Mouse (Mus musculus) embryonic facial prominence, embryonic 11.5 days (tissue): ENCODE measurements around the gene Edrf1. TPM values are rescaled to one million over a fixed set of nuclear protein-coding genes. Genes with fewer than 3 reads are reported as not detected.
A peak's percentile ranks its signal among the peaks of the same experiment; 100 is the strongest.
"Not testable (repeated sequence)": the region's sequence is repeated elsewhere in the genome, so short reads cannot be mapped to it uniquely, and the experiment has no call there.

Experiments
- ATAC-seq: fragments of 200-750 bp; cut with Nextera tagmentation; replicated peaks from 2 replicates; pipeline ENCODE4 v1.8.0; 2017; ENCODE audit warnings: low read depth; ENCODE audit not compliant: insufficient number of reproducible peaks, low FRiP score, low TSS enrichment
- DNase-seq: peaks from one replicate; pipeline ENCODE4 v3.0.0-alpha.2; 2015; ENCODE audit warnings: low spot score
- H3K27ac ChIP-seq: fragments of 300-500 bp; sonication (generic); replicated peaks from 2 replicates; pipeline ENCODE4 v1.5.1; 2014; ENCODE audit warnings: mild to moderate bottlenecking, low read depth, low read length, control low read depth
- H3K27me3 ChIP-seq: fragments of 300-500 bp; sonication (generic); 2 replicates; pipeline ENCODE4 v1.6.1; 2014; ENCODE audit warnings: mild to moderate bottlenecking, low read length, moderate library complexity, mixed read lengths; ENCODE audit not compliant: control insufficient read depth, insufficient read depth
- H3K36me3 ChIP-seq: fragments of 300-500 bp; sonication (generic); replicated peaks from 2 replicates; pipeline ENCODE4 v1.6.1; 2014; ENCODE audit warnings: low read depth, mild to moderate bottlenecking, low read length, moderate library complexity, mixed read lengths; ENCODE audit not compliant: control insufficient read depth, insufficient read depth
- H3K4me1 ChIP-seq: fragments of 300-500 bp; sonication (generic); 2 replicates; pipeline ENCODE4 v1.6.1; 2014; ENCODE audit warnings: low read length, mixed read lengths; ENCODE audit not compliant: control insufficient read depth, insufficient read depth
- H3K4me2 ChIP-seq: fragments of 300-500 bp; sonication (generic); 2 replicates; pipeline ENCODE4 v1.6.1; 2014; ENCODE audit warnings: low read depth, mild to moderate bottlenecking, control low read depth, low read length, moderate library complexity
- H3K4me3 ChIP-seq: fragments of 300-500 bp; sonication (generic); 2 replicates; pipeline ENCODE4 v1.5.1; 2014; ENCODE audit warnings: low read depth, low read length, control low read depth
- H3K9ac ChIP-seq: fragments of 300-500 bp; sonication (generic); replicated peaks from 2 replicates; pipeline ENCODE4 v1.6.1; 2014; ENCODE audit warnings: mild to moderate bottlenecking, control low read depth, low read length
- H3K9me3 ChIP-seq: fragments of 300-500 bp; sonication (generic); replicated peaks from 2 replicates; pipeline ENCODE4 v1.6.1; 2016; ENCODE audit warnings: mild to moderate bottlenecking, low read length, inconsistent platforms, mixed read lengths; ENCODE audit not compliant: control insufficient read depth
- WGBS: fragments of 180-500 bp; shearing (Covaris S2); extraction: QIAGEN DNeasy Blood & Tissue Kit; methylation state at CpG from one replicate; pipeline ENCODE4 v1.1.7; 2014; 5-methylcytosine and 5-hydroxymethylcytosine counted together
- polyA plus RNA-seq: library from polyadenylated mRNA; unstranded; fragments of >200 nt; fragmentation: Nextera tagmentation; extraction: Ambion mirVana; gene quantifications from 2 replicates; pipeline ENCODE4 v1.2.1, GENCODE M21; 2014

Edrf1 gene
- polyA plus RNA-seq, 1 experiment from 2014 or later = 37.2 TPM

GRCm38 (mm10) chr7:133684701-133685100, 47.4 kb downstream of the Edrf1 start:
- no peak overlapping the region for H3K4me2 ChIP-seq
- no peaks in the 10 kb centered on the region for H3K36me3 ChIP-seq
- DNase-seq (no peak), ATAC-seq (no peak)
- H3K9ac ChIP-seq = no peak overlapping the region
- H3K27ac ChIP-seq = no peak overlapping the region
- H3K9me3 ChIP-seq = no peaks in the 10 kb centered on the region
- H3K27me3 ChIP-seq = no peaks in the 10 kb centered on the region
- H3K4me3 ChIP-seq = no peak overlapping the region
- no peaks in the 10 kb centered on the region for H3K4me1 ChIP-seq
- WGBS = 94% methylated on average over 6 of the region's 6 CpGs

DNA sequence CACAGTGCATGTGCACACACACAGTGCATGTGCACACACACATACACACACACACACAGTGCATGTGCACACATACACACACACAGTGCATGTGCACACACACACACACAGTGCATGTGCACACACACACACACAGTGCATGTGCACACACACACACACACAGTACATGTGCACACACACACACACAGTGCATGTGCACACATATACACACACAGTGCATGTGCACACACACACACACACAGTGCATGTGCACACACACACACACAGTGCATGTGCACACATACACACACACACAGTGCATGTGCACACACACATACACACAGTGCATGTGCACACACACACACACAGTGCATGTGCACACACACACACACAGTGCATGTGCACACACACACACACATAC, 48.3 kb downstream of the Edrf1 start:
- not testable (repeated sequence) for H3K9ac ChIP-seq, H3K36me3 ChIP-seq, H3K27me3 ChIP-seq, H3K27ac ChIP-seq, H3K4me3 ChIP-seq, DNase-seq, H3K4me2 ChIP-seq, H3K4me1 ChIP-seq, ATAC-seq, H3K9me3 ChIP-seq

- Histone ChIP-seq H3K27me3 (no peaks in the 10 kb centered on the region), H3K27ac (no peak overlapping the region), H3K9ac (no peak overlapping the region), H3K36me3 (no peaks in the 10 kb centered on the region), H3K4me1 (no peaks in the 10 kb centered on the region), H3K4me3 (no peak overlapping the region), H3K4me2 (no peak overlapping the region), H3K9me3 (no peaks in the 10 kb centered on the region)
- ATAC-seq (0 out of 2 replicates have a peak, but pooled peaks have one; percentile 44), DNase-seq (no peak)
- 88% methylated on average over 12 of the region's 12 CpGs for WGBS
Observed at GRCm38 (mm10) chr7:133698021-133698709, 60.8 kb downstream of the Edrf1 start.

DNA sequence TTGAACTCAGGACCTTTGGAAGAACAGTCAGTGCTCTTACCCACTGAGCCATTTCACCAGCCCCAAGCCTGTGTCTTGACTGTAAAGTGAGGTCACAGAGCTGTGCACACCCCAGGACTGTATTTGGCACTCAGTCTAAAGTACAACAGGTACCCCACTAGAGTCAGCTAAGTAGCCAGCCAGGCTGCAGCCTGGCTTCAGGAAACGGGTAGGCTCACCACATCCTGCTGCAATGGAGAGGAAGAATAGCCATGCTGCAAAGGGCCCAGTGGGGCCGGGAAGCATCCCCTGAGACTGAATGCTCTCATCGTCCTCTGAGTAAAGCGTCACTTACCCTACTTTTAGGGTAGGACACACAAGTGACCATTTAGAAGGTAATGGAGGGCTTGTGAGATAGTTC, 62.5 kb downstream of the Edrf1 start:
- Histone ChIP-seq H3K27ac (no peak overlapping the region), H3K9me3 (no peaks in the 10 kb centered on the region), H3K27me3 (no peaks in the 10 kb centered on the region), H3K4me3 (no peak overlapping the region), H3K4me1 (no peaks in the 10 kb centered on the region), H3K9ac (no peak overlapping the region), H3K36me3 (no peaks in the 10 kb centered on the region), H3K4me2 (no peak overlapping the region)
- ATAC-seq (no peak), DNase-seq (no peak)
- WGBS = 88% methylated on average over 4 of the region's 4 CpGs

DNA sequence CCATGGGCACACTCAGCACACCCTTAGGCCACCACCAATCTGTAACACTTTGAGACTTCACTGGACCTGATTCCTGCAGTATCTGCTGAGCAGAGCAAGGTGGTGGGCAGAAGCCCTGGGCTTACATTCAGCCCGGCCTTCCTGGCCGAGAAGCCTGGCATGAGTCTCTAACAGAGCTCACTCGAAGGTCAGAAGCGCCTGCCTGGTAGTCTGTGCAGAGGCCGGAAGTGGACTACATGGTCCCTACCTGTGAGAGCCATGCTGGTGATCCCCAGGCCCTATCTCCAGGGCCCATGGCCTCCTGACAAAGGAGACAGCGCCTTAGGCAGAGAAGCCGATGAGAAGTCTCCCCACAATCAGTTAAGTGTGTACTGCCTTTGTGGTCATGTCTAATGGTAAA, 64.0 kb downstream of the Edrf1 start:
- no peaks in the 10 kb centered on the region for H3K4me1 ChIP-seq
- H3K4me2 ChIP-seq = no peak overlapping the region
- no peaks in the 10 kb centered on the region for H3K27me3 ChIP-seq
- H3K9ac ChIP-seq = peak overlapping the region; percentile 22; the same call in 1 of the 2 replicates
- no peak overlapping the region for H3K4me3 ChIP-seq
- 93% methylated on average over 7 of the region's 7 CpGs for WGBS
- DNase-seq (no peak), ATAC-seq (no peak)
- no peaks in the 10 kb centered on the region for H3K9me3 ChIP-seq
- H3K36me3 ChIP-seq = no peaks in the 10 kb centered on the region
- H3K27ac ChIP-seq = no peak overlapping the region

DNA sequence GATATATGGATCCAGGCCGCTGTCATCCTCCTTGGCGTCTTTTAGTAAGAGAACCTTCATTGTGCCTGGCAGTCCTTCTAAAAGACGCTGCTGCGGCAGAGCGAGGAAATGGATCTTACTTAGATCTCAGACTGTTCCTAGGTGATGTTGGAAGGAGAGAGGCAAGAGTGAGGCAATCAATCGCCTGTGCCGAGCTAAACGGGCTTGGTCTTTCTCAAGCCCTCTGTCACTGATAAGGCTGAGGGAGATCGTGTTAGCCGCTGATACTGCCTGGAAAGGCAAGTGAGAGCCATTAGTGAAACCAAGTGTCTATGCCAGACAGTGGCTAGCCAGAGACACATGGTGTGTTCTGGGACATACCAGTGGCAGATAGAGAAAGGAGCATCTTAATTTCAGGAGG, 65.0 kb downstream of the Edrf1 start:
- Histone ChIP-seq H3K9ac (no peak overlapping the region), H3K4me3 (no peak overlapping the region), H3K36me3 (no peaks in the 10 kb centered on the region), H3K4me1 (no peaks in the 10 kb centered on the region), H3K27me3 (no peaks in the 10 kb centered on the region), H3K9me3 (no peaks in the 10 kb centered on the region), H3K4me2 (no peak overlapping the region), H3K27ac (no peak overlapping the region)
- ATAC-seq = no peak
- no peak for DNase-seq
- WGBS = 88% methylated on average over 10 of the region's 10 CpGs

DNA sequence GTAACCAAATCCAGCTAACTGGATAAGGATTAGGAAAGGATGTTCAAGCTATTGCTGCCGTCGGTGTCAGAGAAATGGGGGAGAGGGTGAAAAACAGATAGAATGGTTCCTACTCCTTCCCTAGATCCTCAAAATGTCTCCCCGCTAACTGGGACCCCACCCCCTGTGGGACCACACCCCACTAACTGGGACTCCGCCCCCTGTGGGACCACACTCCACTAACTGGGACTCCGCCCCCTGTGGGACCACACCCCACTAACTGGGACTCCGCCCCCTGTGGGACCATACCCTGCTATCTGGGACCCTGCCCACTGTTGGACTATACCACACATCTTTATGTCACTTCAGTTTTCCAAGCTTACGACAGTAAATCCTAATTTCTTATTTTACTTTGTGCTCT, 66.6 kb downstream of the Edrf1 start:
- Histone ChIP-seq H3K27ac (no peak overlapping the region), H3K4me2 (no peak overlapping the region), H3K4me1 (no peaks in the 10 kb centered on the region), H3K9ac (no peak overlapping the region), H3K4me3 (no peak overlapping the region), H3K9me3 (no peaks in the 10 kb centered on the region), H3K27me3 (no peaks in the 10 kb centered on the region), H3K36me3 (no peaks in the 10 kb centered on the region)
- DNase-seq = no peak
- 92% methylated on average over 7 of the region's 7 CpGs for WGBS
- ATAC-seq = no peak

GRCm38 (mm10) chr7:133707301-133707700, 70.0 kb downstream of the Edrf1 start:
- Histone ChIP-seq H3K9me3 (no peaks in the 10 kb centered on the region), H3K4me1 (no peaks in the 10 kb centered on the region), H3K4me3 (no peak overlapping the region), H3K27me3 (no peaks in the 10 kb centered on the region), H3K27ac (no peak overlapping the region), H3K4me2 (no peak overlapping the region), H3K36me3 (no peaks in the 10 kb centered on the region), H3K9ac (no peak overlapping the region)
- WGBS = 89% methylated on average over 2 of the region's 2 CpGs
- DNase-seq (no peak), ATAC-seq (no peak)
